Mouse (Mus musculus) limb, embryonic 11.5 days (tissue): Measurements from ENCODE around the gene Impdh1. TPM values are rescaled to one million over a fixed set of nuclear protein-coding genes. Genes with fewer than 3 reads are reported as not detected.

Experiments used
- ATAC-seq: fragments of 200-750 bp; cut with Nextera tagmentation; 2 replicates; pipeline ENCODE4 v1.8.0; 2017; ENCODE audit warnings: low read depth; ENCODE audit not compliant: insufficient number of reproducible peaks, low FRiP score, low TSS enrichment
- DNase-seq: peaks from one replicate; pipeline ENCODE4 v3.0.0-alpha.2; 2015; ENCODE audit warnings: low spot score
- H3K27ac ChIP-seq: fragments of 300-500 bp; sonication (generic); replicated peaks from 2 replicates; pipeline ENCODE4 v1.5.1; 2014; ENCODE audit warnings: low read depth, mild to moderate bottlenecking, low read length
- H3K27me3 ChIP-seq: fragments of 300-500 bp; sonication (generic); 2 replicates; pipeline ENCODE4 v1.6.1; 2014; ENCODE audit warnings: mild to moderate bottlenecking, low read length, mixed read lengths; ENCODE audit not compliant: control insufficient read depth, insufficient read depth
- H3K36me3 ChIP-seq: fragments of 300-500 bp; sonication (generic); 2 replicates; pipeline ENCODE4 v1.6.1; 2014; ENCODE audit warnings: mild to moderate bottlenecking, low read length, moderate library complexity, mixed read lengths; ENCODE audit not compliant: control insufficient read depth, insufficient read depth
- H3K4me1 ChIP-seq: fragments of 300-500 bp; sonication (generic); 2 replicates; pipeline ENCODE4 v1.6.1; 2014; ENCODE audit warnings: low read length, mixed read lengths; ENCODE audit not compliant: control insufficient read depth, insufficient read depth
- H3K4me2 ChIP-seq: fragments of 300-500 bp; sonication (generic); 2 replicates; pipeline ENCODE4 v1.6.1; 2014; ENCODE audit warnings: low read depth, mild to moderate bottlenecking, moderate library complexity; ENCODE audit not compliant: severe bottlenecking
- H3K4me3 ChIP-seq: fragments of 300-500 bp; sonication (generic); 2 replicates; pipeline ENCODE4 v1.5.1; 2014; ENCODE audit warnings: low read depth, low read length
- H3K9ac ChIP-seq: fragments of 300-500 bp; sonication (generic); 2 replicates; pipeline ENCODE4 v1.6.1; 2014; ENCODE audit warnings: mild to moderate bottlenecking, low read length
- H3K9me3 ChIP-seq: fragments of 300-500 bp; sonication (generic); 2 replicates; pipeline ENCODE4 v1.6.1; 2016; ENCODE audit warnings: low read length; ENCODE audit not compliant: control insufficient read depth
- WGBS: fragments of 180-500 bp; shearing (Covaris S2); extraction: QIAGEN DNeasy Blood & Tissue Kit; methylation state at CpG from one replicate; pipeline ENCODE4 v1.1.7; 2014; 5-methylcytosine and 5-hydroxymethylcytosine counted together
- polyA plus RNA-seq: library from polyadenylated mRNA; unstranded; fragments of >200 nt; fragmentation: Nextera tagmentation; extraction: Ambion mirVana; gene quantifications from 2 replicates; pipeline ENCODE4 v1.2.1, GENCODE M21; 2014

Gene Impdh1
- 40.8 and 50.1 TPM in 2 replicates for polyA plus RNA-seq

- under 1% methylated on average over 56 of the region's 56 CpGs for WGBS
- ATAC-seq, result peak; percentile 83
- DNase-seq, result peak; percentile 87
Measured at GRCm38 (mm10) chr6:29215881-29216501, at the start of gene Impdh1. Impdh1 (minus strand) TSS chr6:29216364.

GRCm38 (mm10) chr6:29264456-29264781 lies 48.3 kb upstream of the Impdh1 start:
- Histone ChIP-seq H3K4me3 (no peak overlapping the region), H3K4me2 (no peak overlapping the region), H3K4me1 (no peaks in the 10 kb centered on the region), H3K9me3 (no peaks in the 10 kb centered on the region), H3K36me3 (no peaks in the 10 kb centered on the region), H3K9ac (no peak overlapping the region), H3K27me3 (no peaks in the 10 kb centered on the region), H3K27ac (no peak overlapping the region)
- ATAC-seq (no peak), DNase-seq (no peak)
- 78% methylated on average over 3 of the region's 3 CpGs for WGBS

More at GRCm38 (mm10) chr6:29215881-29216501, at the start of gene Impdh1:
- Histone ChIP-seq H3K27me3 (peaks cover 21% of the 10 kb centered on the region), H3K27ac (no peak within 1 kb of the TSS), H3K4me2 (peak within 1 kb of the TSS; percentile 99), H3K9me3 (no peaks in the 10 kb centered on the region), H3K4me1 (peaks cover 9% of the 10 kb centered on the region), H3K36me3 (no peaks in the 10 kb centered on the region), H3K9ac (peak within 1 kb of the TSS; percentile 60), H3K4me3 (peak within 1 kb of the TSS; percentile 55)

- no peaks in the 10 kb centered on the region for H3K4me1 ChIP-seq
- H3K4me2 ChIP-seq, result no peak overlapping the region
- no peak overlapping the region for H3K27ac ChIP-seq
- no peaks in the 10 kb centered on the region for H3K9me3 ChIP-seq
- no peaks in the 10 kb centered on the region for H3K27me3 ChIP-seq
- WGBS, result 68% methylated on average over 6 of the region's 6 CpGs
- ATAC-seq, result no peak
- no peaks in the 10 kb centered on the region for H3K36me3 ChIP-seq
- no peak overlapping the region for H3K4me3 ChIP-seq
- DNase-seq, result no peak
- H3K9ac ChIP-seq, result no peak overlapping the region
Measured at GRCm38 (mm10) chr6:29263650-29264455, 47.7 kb upstream of the Impdh1 start.

DNA sequence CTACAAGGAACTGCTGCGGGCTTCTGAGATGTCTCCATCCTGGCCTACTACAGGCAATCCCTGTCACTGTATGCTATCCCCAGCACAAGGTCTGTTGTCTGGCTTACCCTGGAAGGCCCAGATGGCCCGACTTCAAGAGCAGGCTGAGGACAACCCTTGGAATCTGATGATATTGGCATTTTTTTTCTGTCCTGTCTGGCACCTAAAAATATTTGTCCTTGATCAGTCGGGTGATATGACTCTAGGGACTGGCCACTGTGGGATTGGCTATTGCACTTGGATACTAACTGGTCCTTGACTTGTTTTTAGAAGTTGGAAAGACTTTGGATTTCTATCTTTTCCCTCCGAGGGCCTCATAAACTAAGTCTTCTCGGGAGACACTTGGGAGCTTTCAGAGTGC lies 45.7 kb upstream of the Impdh1 start:
- H3K4me3 ChIP-seq, result no peak overlapping the region
- no peaks in the 10 kb centered on the region for H3K27me3 ChIP-seq
- no peaks in the 10 kb centered on the region for H3K9me3 ChIP-seq
- no peaks in the 10 kb centered on the region for H3K36me3 ChIP-seq
- no peak for ATAC-seq
- H3K9ac ChIP-seq, result no peak overlapping the region
- WGBS, result 84% methylated on average over 5 of the region's 5 CpGs
- no peak overlapping the region for H3K4me2 ChIP-seq
- H3K27ac ChIP-seq, result no peak overlapping the region
- no peak for DNase-seq
- peaks cover under 1% of the 10 kb centered on the region; the same call in 1 of the 2 replicates for H3K4me1 ChIP-seq

GRCm38 (mm10) chr6:29259418-29259817 lies 43.3 kb upstream of the Impdh1 start:
- H3K36me3 ChIP-seq, result no peaks in the 10 kb centered on the region
- no peak overlapping the region for H3K4me3 ChIP-seq
- no peaks in the 10 kb centered on the region for H3K9me3 ChIP-seq
- DNase-seq, result no peak
- H3K27ac ChIP-seq, result no peak overlapping the region
- WGBS, result 94% methylated on average over 1 of the region's 1 CpGs
- peaks cover 3% of the 10 kb centered on the region for H3K4me1 ChIP-seq
- no peaks in the 10 kb centered on the region for H3K27me3 ChIP-seq
- H3K9ac ChIP-seq, result no peak overlapping the region
- no peak overlapping the region for H3K4me2 ChIP-seq
- no peak for ATAC-seq

DNA sequence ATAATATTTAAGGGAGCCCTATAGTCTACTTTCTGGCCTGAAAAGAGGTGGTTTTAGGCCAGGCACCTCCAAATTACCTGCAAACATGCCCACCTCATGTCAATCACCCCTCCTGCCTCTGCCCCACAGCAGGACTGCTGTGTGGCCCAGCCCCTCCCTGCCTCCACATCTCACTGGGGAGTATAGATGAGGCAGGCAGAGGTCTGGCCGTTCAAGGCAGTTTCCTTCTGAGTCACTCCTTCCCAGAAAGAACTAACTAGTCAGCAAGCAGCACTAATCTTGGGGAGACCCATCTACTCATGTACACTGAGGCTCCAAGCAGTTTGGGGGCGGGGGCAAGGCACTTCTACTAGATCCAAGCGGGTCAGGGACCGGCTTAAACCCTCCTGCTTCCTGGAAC lies 30.9 kb upstream of the Impdh1 start:
- H3K4me3 ChIP-seq, result no peak overlapping the region
- H3K27ac ChIP-seq, result no peak overlapping the region
- no peak overlapping the region for H3K4me2 ChIP-seq
- H3K27me3 ChIP-seq, result no peaks in the 10 kb centered on the region
- H3K36me3 ChIP-seq, result no peaks in the 10 kb centered on the region
- DNase-seq (no peak), ATAC-seq (no peak)
- H3K9me3 ChIP-seq, result no peaks in the 10 kb centered on the region
- H3K9ac ChIP-seq, result no peak overlapping the region
- 48% methylated on average over 4 of the region's 4 CpGs for WGBS
- H3K4me1 ChIP-seq, result no peaks in the 10 kb centered on the region

GRCm38 (mm10) chr6:29246585-29246984 lies 30.4 kb upstream of the Impdh1 start:
- Histone ChIP-seq H3K36me3 (no peaks in the 10 kb centered on the region), H3K4me3 (no peak overlapping the region), H3K27me3 (no peaks in the 10 kb centered on the region), H3K9ac (no peak overlapping the region), H3K4me1 (no peaks in the 10 kb centered on the region), H3K9me3 (no peaks in the 10 kb centered on the region), H3K4me2 (no peak overlapping the region), H3K27ac (no peak overlapping the region)
- no peak for DNase-seq
- 59% methylated on average over 5 of the region's 5 CpGs for WGBS
- no peak for ATAC-seq

GRCm38 (mm10) chr6:29246183-29246582 lies 30.0 kb upstream of the Impdh1 start:
- H3K36me3 ChIP-seq, result no peaks in the 10 kb centered on the region
- H3K9ac ChIP-seq, result no peak overlapping the region
- no peak for ATAC-seq
- H3K4me1 ChIP-seq, result no peaks in the 10 kb centered on the region
- H3K9me3 ChIP-seq, result no peaks in the 10 kb centered on the region
- H3K4me3 ChIP-seq, result no peak overlapping the region
- H3K27ac ChIP-seq, result no peak overlapping the region
- WGBS, result 80% methylated on average over 3 of the region's 3 CpGs
- no peak overlapping the region for H3K4me2 ChIP-seq
- no peaks in the 10 kb centered on the region for H3K27me3 ChIP-seq
- DNase-seq, result no peak
